Mouse (Mus musculus) urinary bladder, postnatal 10 days (tissue): ENCODE data around the gene Rnf157.
"Not testable (repeated sequence)": the region's sequence is repeated elsewhere in the genome, so short reads cannot be mapped to it uniquely, and the experiment has no call there.

Experiments used
- DNase-seq: peaks from one replicate; pipeline ENCODE4 v3.0.0; 2022; ENCODE audit warnings: low spot score

The Rnf157 gene

DNA sequence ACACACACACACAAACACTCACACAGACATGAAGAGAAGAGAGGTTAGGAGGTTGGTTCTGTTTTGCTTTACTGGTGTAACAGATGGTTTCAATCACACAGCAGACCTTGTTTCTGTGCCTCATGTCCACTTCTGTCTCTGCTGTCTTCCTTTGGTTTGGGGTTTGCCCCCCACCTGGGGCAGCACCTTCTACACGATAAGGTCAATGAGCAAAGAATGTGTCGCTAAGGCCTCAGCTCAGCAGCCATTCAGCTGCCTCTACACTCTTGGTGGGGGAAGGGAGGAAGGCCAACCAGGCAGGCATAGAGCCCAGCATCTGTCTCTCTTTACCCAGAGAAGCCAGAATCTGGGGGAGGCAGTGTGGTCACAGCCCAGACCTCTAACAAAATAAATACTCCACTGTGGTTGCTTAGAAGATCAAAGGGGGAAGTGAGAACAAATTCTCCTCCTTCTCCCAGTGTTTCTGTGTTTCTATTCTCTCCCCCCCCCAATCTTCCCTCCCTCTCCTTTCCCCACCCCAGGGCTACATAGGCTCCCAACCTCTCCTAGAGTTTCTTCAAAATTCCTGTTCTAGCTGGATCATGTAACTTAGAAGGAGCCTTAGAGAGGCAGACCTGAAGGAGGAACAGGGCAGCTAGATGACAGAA is 5.5 kb upstream of the Rnf157 start:
- no peak for DNase-seq

DNA sequence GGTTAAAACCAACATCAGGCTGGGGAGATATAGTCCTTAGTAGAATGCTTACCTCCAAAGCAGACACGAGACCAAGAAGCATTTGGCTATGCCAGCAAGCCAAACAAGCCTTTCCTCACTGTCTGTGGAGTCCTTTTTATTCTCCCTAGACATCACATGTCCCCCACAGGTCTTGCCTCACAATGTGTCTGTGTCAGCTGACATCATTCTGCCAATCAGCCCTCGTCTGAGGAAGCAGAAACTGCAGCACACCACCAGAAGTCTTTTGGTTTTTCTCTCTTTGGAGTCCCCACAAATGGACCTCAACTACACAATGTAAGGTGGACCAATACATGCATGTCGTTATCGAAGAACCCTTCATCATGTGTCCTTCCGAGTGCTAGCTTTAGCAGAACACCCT is 4.2 kb upstream of the Rnf157 start:
- no peak for DNase-seq

DNA sequence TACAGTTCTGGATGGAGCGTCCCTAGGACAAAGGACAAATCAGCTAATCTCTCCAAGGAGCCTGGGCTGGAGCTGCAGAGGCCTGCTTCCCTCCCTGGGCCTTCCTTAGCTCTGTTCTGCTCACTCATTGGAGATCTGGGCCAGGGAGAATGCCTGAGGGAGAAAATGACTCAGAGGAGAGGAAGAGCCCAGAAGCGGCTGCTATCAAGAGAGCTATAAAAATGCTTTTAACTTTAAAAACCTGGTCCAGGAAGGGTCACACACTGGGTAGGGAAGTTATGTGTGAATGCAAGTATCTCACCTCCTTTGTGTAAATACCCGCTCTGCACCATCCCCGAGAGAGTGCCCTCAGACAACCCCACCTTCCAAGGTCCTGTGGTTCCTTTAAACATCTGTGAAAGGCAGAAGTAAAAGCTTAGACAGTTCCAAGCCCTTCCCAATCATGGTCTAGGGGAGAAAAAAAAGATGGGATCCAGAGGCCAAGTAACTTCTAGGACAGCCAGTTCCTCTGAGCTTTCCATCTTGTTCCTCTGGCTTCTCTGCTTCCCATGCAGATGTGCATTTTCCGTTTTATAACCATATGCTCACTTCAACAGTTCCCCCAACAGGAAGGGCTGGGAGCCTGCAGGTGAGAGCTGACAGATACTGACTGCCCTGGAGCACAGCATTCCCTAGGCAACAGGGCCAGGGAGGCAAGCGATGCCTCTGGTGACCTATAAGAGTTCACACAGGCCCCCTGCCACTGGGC is 3.5 kb upstream of the Rnf157 start:
- DNase-seq: no peak

DNA sequence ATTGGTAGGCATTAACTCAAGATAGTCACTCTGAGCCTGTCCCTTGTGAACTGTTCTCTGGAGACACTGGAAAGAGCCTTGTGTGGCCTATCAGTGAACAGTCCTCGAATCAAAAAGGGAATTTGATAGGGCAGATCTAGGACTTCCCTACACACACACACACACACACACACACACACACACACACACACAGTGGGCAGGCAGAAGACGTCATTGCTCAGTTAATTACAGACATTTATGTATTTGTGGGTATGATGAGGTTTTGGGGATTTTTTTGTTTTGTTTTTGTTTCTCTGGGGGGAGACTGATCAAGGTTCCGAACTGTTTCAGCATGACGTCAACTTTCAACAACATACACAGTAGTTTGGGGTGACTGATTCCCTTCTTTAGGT is 795 bp upstream of the Rnf157 start:
- no peak for DNase-seq

DNA sequence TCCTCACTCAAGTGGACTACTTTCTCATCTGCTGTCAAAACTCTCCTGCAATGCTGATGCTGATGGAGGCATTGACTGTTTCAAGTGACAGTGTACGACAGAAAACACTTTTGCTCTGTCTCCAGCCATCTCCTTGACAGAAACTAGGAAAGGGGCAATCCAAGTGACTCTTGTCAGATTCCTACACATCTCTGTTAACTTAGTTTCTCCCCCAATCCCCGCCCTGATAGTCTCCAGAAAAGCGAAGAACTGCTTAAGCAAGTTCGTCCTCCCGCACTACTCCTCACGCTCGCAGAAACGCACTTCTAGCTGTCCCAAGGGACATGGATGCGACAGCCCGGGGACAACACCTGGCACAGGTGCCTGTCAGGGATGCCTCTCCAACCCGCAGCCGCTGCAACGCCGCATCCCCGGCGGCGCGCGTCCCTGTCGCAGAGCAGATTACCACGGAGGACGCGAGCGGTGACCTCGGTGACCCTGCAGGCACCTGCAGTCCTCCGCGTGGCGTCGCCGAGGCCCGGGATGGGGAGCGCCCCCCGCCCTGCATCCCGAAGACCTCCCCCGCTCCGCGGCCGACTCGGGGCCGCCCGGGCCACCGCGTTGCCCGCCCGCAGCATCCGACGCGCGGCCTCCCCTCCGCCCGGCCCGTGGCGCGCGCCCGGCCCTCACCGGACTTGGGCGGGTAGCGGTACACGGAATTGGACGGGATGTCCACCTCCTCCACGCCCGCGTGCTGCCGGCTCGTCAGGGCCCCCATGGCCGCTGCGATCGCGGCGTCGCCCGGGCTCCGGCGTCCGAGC is 604 bp downstream of the Rnf157 start:
- no peak for DNase-seq

DNA sequence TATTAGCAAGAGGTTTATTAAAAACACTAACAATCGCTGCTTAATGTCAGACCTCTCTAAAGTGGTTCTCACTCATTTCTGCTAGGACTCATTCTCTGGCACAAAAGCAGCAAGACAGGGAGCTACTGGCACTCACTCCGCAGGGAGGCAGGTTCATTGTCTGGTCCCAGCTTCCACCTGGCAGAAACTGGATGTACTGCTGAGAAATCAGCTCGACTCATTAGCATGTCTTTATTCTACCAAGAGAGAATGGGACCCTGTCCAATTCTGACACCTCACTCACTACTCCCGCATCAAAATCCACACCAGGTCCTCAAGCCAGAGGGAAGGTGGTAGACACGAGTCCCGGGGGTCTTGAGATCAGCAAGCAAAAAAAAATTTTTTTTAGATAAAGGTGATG is 1.2 kb downstream of the Rnf157 start:
- no peak for DNase-seq

DNA sequence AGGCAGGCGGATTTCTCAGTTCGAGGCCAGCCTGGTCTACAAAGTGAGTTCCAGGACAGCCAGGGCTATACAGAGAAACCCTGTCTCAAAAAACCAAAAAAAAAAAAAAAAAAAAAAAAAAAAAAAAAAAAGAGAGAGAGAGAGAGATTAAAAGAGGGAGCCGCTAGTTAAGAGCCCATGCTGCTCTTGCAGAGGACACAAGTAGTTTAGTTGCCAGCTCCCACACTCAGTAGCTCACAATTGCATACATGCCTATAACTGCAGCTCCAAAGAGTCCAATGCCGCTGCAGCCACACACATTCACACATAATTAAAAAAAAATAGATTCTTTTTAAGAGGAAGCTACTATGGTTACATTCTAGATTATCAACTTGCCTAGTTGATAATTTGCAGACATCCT is 2.4 kb downstream of the Rnf157 start:
- not testable (repeated sequence) for DNase-seq

DNA sequence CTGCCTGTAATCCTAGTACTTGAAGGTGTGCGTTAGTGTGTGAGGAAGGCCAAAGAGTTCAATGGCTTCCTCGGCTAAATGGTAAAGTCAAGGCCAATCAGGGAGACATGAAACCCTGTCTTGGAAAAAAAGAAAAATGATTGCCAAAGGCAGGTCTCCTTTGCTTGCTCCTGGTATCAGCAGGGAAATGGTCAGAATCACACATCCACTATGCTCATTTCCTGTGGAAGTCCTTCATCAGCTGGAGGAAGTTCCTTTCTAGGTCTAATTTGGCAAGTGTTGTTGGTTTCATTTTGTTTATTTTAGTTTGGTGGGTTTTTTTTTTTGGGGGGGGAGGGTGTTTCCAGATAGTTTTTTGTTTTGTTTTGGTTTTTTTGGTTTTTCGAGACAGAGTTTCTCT is 3.8 kb downstream of the Rnf157 start:
- no peak for DNase-seq

DNA sequence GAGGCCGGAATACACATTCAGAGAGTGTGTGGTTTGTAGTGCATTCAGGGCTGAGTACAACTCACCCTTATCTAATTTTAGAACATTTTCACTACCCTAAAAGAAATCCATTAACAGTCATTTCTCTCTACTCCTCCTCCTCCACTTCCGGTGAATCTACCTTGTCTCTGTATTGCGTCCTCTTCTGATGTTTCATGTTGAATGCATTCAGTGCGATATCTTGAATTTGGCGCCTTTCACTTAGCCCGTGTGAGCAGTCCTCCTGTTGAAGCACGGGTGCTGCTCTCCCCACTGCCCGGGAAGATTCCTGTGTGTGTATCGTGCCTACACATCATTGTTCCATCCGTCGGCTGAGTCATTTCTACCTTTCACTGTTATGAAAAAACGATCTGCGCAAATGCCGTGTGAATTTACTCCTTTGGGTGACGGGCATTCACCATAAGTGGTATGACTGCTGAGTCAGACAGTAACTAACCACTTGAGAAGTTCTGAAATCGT is 6.6 kb downstream of the Rnf157 start:
- no peak for DNase-seq

DNA sequence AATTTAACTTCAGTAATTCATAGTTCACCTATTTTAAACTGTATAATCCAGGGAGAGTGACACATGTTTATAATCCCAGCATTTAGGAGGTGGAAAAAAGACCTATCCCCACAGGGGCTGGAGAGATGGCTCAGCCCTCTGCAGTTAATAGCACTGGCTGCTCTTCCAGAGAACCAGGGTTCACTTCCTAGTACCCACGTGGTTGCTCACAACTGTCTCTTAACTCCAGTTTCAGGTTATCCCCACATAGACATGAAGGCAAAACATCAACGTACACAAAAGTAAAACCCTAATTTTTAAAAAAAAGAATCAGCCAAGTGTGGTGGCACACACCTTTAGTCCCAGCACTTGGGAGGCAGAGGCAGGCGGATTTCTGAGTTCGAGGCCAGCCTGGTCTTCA is 7.2 kb downstream of the Rnf157 start:
- DNase-seq: no peak

DNA sequence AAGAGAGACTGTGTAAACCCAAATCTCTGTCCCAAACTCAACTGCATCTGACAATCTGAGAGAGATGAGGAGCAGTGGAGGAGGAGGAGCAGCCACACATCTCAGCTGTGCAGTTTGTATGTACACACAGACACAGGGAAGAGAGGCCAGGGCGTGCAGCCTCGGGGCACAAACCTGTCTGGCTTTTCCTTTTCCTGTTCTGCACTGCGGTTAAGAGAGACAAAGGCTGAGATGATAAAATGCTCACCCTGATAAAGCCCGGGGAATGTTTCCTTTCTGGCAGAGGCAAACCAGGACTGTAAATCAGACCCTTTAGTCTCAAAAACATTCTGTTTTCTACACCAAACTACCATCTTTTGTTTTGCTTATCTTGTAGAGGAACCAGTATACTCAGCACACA is 12.3 kb downstream of the Rnf157 start:
- DNase-seq: no peak

DNA sequence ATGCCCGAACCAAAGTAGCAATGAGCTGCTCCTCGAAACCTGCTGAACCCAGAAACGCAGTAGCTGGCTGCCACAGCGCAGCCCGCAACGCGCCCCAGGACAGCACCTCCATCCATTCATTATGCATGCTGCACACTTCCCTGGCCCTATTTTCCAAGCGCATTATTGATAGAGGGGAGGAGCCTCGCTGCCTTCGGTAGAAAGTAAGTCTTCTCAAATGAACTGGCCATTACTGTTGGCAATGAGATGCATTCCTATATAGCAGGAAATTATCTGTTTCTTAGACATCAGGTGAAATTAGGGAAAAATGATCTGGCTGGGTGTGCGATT is 14.5 kb downstream of the Rnf157 start:
- DNase-seq: no peak

DNA sequence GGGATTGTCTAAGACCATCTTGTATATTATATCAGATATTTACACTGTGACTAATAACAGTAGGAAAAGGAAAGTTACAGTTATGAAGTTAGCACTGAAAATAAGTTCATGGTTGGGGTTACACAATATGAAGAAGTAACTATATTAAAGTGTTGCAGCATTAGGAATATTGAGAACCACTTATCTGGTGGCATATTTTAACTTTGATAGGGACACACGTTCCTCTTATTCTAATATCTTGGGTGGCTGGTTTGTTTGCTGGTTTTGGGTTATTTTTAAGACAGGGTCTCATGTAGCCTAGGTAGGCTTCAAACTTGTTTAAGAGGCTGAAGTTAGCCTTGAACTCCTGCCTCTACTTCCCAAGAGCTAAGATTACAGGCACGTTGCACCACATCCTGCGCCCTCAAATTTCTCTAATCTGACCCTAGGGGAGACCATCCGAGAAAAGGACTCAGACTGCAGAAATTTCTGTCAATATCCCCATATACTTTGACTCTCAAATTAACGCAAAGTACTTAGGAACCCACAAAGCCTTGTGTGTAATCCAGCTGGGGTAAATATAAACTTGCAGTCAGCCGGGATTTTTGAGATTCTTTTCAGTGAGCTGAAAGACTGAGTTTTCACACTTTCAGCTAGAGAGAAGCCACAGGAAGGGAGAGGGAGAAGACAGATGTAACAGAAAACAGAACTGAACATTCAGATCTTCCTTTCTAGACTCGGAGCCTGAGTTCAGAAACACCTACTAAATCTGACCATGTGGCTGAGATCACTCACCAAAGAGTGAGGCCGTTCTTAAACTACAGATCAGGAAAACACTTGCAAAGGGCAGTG is 15.1 kb downstream of the Rnf157 start:
- DNase-seq: no peak

DNA sequence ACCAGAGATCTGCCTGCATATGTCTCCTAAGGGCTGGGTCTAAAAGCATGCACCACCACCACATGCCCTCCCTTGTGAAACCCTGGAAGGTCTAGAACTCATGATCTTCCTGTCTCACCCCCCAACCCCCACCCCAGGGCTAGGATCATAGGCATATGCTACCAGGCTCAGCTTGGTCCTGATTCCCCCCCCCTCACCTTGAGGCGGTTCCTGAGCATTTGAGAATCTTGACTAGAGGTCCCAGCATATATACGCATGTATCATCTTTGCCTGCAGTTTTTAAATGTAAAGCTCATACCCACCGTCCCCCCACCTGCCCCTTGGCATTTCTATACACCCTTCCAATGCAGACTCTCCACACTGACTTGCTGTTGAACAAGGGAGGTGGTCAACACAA is 15.9 kb downstream of the Rnf157 start:
- no peak for DNase-seq

DNA sequence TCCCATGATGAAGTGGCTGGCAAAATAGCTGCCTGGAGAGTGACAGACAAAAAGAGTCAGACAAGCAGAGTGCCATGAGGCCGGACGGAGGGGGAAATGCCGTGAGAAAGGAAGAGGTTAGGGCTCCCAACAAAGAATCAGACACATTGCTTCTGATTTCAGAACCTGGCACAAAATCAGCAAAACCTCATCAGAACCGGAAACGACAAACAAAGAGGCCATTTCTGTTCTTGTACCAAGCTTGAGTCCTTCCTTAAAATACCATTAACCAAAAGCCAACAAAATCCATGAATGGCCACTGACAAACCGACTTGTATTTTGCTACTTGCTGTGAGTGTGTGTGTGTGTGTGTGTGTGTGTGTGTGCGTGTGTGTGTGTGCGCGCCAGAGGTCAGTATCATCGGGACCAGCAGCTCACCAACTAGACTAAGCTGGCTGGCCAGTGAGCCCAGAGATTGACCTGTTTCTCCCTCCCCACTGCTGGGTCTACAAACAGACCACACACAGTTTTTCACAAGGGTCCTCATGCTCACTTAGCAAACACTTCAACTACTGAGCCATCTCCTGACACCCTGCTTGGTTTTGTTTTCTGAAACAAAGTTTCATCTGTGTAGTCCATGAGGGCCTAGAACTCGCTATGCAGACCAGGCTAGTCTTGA is 16.4 kb downstream of the Rnf157 start:
- DNase-seq: no peak

DNA sequence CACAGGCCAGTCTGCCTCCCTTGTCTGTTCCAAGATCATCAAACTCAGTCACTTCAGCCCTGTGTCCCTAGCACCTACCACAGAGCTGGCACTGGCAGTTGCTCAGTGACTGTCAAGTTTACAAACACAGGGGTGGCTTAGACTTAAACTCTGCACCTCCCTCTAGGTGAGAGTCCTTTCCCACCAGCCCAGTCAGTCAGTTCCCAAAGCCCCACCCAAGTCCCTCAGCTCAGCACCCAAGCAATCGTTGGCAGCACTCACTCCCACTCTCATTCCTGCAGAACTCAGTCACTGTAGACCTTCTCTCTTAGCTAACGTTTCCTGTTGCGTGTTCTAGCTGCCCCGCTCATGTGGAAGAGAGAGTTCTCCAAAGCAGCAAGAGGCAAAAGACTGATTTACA is 18.1 kb downstream of the Rnf157 start:
- no peak for DNase-seq

DNA sequence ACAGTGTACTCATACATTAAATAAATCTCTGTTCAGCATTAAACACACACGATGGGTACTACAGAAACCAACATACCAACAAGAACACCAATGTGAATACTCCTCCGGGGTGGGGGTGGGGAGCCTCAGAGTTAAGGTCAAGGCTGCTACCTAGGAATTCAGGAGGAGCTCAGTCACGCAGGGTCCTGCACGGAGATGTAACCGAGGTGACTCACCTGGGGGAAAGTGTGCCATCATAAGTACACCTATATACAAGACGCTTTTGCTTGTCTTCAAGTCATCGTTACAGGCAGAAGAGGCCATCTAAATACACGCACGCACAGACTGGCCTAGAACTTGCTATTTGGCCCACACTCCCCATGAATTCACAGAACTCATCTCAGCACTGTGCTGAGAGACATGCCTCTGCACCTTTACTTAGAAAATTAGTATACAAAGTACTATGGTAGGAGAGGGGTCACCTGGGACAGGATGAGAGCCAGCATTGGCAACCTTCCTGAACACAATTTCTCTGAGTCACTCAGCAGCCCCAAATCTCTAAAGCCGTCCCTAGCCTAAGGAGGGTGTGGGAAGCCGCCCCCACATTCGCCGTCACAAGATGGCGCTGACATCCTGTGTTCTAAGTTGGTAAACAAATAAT is 23.9 kb downstream of the Rnf157 start:
- DNase-seq: no peak

DNA sequence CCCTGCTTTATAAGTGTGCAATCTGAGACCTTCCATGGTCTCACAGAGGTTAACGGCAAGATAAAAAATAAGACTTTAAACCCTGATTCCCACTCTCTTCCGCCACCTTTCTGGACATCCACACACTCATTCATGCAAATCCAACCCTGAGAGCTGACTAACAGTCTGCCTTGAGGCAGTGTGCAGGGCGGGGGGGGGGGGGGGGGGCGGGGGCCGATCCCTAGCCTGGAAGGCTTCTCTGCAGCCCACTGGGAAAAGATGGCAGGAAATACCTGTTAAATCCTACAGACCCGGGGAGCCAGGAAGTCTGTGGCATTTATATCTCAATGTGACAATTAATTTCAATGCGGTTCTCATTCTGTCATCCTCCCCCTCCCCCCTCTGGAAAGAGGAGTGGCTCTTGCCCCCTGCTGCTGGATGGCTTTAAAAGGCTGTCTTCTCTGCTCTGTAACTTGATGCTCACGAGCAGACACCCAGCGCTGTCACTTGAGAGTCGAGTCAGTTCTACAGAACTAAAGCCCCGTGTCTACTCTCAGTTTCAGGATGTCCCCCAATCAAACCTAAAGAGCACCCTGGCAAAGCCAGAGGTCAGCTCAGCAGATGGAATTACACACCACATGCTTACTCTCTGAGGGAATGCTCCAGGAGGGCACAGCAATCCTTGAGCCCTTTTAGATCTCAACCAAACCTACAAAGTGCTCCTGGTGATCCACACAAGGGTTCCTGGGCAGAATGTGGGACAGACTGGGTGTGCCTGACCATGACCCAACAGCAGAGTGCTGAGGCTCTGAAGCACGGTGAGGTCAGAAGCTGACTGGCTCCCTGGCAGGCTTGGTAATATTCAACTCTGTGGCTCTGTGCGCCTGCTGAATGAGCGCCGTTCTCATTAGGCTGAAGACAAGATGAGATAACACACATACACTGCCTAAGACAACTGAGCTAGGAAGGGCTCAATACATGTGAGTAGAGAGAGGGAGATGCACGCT is 25.5 kb downstream of the Rnf157 start:
- no peak for DNase-seq

DNA sequence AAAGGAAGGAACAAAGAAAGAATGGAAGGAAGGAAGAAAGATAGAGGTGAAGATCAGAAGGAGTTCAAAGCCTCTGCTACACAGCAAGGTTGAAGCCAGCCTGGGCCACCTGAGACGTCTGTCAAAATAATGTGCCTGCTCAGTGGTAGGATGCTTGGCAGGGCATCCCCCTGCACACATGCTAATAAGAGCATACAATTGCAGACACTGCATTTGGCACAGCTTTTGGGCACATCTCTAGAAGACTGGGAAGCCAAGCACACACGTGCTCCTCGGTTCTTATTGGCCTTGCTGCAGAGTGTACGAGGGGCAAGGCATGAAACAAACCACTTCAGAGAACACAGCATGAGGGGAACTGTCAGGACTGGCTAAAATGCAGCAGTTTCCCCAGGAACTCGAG is 26.8 kb downstream of the Rnf157 start:
- DNase-seq: no peak

DNA sequence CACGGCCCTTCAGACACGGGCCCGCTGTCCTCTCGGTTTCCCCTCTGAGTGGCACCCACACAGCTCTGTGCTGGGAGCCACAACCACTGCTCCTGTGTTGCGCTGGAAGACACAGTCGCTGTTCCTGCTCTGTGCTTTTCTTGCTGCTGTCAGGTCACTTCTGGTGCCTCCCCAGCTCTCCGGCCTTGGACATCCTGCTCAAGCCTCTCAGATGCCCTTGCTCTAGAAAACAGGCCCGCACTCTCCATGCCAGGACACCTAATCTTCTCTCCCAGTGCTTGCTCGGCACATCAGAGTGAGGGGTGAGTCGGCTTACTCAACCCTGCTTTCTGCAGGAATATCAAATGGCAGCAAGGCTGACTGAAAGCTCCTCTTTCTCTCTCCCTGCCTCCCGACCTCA is 28.7 kb downstream of the Rnf157 start:
- DNase-seq: no peak
